Mouse (Mus musculus): ENCODE results near the gene Hmcn2.
A peak's percentile ranks its signal among the peaks of the same experiment; 100 is the strongest.

The Hmcn2 gene

DNA sequence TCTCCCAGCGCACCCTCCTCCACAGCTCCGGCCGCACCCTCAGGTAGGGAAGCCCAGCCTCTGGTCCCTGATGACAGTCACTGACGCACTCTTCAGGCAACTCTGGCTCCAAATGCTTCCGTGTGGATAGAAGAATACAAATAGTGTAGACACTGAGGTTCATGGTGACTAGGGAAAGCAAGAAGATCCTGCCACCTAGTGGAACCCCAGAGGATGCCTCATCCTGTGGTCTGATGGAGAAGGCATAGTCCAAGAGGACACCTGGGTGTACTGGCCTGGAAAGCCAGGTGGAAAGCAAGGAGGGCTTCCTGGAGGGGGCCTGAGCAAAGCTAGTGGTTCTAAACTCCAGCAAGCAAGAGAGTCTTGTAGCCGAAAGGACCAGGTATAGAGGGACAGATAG, 106.7 kb downstream of the Hmcn2 start:
- peak; percentile 11 for DNase-seq

- DNase-seq, result no peak
Measured at GRCm38 (mm10) chr2:31422576-31422975, 108.4 kb downstream of the Hmcn2 start.

DNA sequence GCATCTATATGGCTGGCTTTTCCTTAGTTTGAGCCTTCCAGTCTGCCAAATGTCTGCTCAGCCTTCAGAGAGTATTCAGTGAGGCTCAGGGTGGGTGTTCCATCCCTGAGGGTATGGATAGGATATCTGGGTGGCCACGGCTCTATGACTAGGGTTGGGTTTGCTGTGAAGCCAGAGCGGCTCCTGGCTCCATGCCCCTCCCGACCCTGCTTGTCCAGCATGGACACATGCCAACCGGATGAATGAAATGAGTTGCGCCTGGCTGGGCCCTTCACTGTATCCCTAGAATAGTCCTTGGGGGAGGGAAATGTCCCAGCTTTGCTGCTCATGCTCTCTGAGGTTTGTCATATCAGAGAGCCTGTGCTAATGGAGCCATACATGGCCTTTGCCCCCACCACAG, 117.3 kb downstream of the Hmcn2 start:
- no peak for DNase-seq

DNA sequence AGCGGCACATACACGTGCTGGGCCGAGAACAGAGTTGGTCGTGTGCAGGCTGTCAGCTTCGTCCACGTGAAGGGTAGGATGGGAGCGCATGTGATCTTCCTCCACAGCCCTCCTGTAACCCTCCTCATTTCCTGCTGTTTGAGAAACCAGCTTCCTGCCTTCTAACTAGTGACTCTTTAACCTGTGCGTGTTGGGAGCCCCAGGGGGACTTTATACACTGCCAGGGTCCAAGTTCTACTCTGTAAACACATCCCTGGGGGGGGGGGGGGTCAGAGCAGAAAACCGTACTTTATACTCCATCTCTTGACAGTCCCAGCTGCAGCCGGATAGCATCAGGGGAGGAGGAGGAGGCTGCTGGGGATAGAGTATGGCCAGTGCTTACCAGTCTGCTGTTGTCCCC, 120.5 kb downstream of the Hmcn2 start:
- no peak for DNase-seq

DNA sequence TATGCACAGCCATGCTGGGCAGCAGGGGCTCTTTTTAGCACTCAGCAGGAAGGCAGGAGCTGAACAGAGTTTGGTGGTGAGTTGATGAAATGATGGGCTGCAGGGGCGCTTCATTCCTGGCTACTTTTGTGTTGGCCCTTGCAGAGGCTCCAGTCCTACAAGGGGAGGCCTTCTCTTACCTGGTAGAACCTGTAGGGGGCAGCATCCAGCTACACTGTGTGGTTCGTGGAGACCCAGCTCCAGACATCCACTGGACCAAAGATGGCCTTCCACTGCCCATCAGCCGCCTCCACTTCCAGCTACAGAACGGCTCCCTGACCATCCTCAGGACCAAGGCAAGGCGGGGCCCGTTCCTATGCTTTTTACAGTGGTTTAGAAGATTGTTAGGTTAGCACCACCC, 121.4 kb downstream of the Hmcn2 start:
- no peak for DNase-seq

DNA sequence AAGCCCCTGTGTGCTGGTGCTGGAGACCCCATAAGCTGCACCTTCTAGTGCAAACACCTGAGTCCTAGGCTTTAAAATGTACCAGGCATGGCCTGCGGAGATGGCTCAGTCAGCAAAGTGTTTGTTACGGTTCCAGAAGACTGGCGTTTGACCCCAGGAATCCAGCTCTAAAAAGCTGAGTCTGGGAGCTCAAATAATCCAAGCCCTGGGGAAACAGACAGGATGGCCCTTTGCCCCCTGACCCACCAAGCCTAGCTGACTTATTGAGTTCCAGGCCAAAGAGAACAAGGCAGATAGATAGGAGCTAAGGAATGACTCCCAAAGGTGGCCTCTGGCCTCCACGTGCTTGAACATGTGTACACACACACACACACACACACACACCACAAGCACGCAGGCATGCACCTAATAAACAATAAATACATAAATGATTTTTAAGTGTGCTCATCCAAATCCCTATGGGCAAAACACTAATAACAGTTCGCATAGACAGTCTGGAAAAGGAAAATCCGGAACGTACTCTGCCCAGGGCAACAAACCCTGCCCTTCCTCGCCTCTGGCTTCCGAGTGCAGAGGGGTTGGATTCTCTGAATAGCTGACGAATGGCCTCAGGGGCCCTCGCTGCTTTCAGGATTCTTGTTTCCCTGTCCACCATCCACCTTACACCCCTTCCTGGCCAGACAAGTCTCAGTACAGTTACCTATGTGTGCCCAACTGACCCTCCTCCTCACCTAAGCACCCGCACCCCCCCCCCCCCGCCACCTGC, 123.4 kb downstream of the Hmcn2 start:
- DNase-seq, result no peak

DNA sequence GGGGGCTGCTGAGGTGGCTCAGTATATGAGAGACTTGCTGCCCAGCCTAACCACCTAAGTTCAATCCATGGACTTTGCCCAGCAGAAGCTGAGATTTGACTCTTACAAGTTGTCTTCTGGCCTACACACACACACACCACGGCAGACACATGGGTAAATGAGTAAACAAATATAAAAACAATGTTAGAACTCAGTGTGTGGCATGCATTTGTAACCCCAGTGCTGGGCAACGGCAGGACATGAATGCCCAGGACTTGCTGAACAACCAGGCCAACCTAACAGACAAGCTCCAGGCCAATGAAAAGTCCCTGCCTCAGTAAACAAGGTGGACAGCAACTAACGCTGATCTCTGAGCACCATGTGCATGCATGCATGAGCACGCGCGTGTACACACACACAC, 125.4 kb downstream of the Hmcn2 start:
- no peak for DNase-seq

DNA sequence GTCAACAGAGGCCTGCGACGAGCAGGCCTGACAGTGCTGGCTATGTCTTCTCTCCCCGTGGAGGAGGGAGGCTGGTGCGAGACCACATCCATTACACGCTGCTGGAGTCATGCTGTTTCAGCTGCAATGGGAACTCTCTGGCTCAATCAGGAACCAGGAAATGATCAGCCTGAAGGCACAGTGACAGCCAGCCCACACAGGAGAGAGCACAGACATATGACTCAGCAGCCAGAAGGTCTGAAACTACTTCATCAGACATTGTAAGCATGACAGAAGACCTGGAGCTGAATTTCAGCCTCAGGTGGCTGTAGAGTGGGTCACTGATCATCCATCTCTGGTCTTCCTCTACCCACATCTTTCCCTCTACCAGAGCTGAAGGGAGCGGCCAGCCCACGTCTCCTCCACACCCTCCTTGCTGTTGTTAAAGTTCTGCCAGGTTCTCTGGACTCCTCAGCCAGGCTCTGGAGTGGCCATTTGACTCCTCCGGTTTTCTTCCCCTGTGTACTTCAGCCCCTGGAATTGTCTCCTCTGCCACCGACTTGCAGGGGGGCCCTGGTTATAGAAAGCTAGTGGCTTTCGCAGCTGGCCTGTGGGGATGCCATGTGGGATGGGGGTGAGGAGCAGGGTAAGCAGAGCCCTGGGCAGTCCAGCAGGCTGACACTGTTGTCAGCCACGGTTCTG, 128.4 kb downstream of the Hmcn2 start:
- DNase-seq, result peak; percentile 76

- no peak for DNase-seq
Measured at GRCm38 (mm10) chr2:31446036-31446435, 131.8 kb downstream of the Hmcn2 start.

- DNase-seq, result no peak
Measured at GRCm38 (mm10) chr2:31446456-31446855, 132.2 kb downstream of the Hmcn2 start.

GRCm38 (mm10) chr2:31447536-31447935, 133.3 kb downstream of the Hmcn2 start:
- DNase-seq, result no peak

DNA sequence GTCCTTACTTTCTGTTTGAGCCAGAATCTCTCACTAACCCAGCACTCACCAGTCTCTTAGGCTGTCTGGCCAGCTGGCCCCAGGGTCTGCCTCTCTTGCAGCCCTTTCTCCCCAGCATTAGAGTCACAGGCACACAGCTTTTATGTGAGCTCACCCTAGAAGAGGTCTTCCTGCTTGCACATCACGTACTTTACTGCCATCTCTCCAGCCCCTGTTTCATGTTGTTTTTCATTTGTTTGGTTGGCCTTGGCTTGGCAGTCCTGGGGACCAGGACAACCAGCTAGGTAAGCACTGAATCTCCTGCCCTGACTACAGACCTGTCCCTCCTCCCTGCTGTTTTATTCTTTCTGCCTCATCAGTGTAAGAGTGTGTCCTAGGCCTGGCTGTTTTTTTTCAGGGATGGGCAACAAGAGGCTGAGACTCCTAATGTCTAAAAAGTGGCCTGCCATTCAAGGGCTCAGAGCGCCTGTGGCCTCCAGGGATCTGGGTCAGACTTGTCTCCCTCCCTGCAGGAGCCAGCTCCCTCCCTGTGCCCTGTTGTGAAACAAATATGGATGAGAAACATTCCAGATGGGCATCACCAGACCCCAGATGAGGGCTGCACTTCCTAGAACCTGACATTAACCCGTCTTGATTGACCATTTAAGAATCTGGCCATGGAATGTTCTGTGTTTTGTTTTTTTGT, 134.7 kb downstream of the Hmcn2 start:
- no peak for DNase-seq

GRCm38 (mm10) chr2:31449441-31449815, 135.2 kb downstream of the Hmcn2 start:
- DNase-seq, result peak; percentile 49

- DNase-seq, result no peak
Measured at GRCm38 (mm10) chr2:31449902-31450301, 135.7 kb downstream of the Hmcn2 start.

DNA sequence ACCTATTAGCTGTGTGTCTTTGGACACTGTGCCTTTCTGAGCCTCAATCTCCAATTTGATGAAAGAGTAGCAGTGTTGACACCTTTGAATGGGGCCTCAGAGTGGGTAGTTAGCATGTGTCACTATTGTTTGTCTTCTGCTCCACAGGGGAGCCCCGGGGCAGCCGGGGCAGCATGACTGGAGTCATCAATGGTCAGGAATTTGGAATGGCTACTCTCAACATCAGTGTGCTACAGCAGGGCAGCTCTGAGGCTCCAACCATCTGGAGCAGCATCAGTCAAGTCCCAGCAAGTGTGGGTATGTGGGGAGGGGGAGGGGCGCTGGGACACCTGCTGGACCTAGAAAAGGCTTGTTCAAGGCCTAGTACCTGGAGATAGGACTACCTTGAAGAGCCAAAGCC, 136.4 kb downstream of the Hmcn2 start:
- DNase-seq, result no peak

DNA sequence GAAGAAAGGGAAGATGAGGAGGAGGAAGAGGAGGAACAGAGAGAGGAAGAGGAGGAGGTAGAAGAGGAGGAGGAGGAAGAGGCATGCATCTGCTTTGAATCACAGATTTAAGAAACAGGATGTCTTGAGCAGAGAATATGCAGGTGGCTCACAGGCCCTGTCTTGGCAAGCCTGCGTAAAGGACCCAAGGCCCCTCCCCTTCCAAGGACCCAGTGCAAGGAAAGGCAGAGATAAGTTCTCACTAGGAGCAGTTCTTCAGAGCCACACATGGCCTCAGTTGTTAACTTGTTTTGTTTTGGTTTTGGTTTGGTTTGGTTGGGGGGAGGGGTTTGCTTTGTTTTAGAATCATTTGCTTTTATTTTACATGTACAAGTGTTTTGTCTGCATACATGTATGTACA, 137.3 kb downstream of the Hmcn2 start:
- no peak for DNase-seq

DNA sequence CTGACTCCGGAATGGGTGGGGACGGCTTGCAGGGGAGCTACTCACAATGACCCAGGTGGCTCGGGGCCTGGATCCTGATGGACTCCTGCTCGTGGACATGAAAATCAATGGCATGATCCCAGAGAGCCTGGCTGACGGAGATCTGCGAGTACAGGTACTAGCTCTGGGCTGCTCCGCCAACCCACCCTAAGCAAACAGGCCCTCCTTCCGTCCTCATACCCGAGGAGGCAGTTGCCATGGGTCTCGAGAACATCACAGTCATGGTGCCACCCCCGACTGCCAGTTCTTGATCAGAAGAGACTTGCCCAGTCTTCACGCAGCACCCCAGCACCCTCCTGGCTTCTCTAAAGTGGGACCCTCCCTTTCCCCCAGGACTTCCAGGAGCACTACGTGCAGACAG, 138.8 kb downstream of the Hmcn2 start:
- DNase-seq, result no peak

DNA sequence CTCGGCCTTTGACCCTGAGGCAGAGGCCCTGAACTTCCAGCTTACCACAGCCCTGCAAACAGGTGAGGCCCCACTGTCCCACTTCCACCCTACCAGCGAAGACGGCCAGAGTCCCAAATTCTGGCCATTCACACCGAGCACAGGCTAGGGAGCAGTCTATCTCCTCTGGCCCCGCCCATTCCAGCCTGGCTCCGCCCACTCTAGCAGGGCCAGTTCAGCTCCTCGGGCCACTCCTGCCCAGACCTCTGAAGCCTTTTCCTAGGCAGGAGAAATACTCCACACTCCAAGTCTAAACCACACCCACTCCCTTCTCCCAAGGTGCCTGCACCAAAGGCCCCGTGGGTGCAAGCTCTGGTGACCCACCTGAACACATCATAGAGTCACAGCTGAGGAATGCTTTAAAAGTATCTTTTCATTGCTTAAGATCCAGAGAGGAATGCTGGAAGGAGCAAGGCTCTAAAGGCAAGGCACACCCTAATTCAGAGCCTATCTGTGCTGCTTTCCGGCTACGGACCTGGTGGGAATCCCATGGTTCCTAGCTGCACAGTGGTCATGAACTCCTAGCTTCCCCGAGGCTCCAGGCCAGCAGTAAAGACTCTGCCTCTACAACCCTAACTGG, 139.5 kb downstream of the Hmcn2 start:
- no peak for DNase-seq

DNA sequence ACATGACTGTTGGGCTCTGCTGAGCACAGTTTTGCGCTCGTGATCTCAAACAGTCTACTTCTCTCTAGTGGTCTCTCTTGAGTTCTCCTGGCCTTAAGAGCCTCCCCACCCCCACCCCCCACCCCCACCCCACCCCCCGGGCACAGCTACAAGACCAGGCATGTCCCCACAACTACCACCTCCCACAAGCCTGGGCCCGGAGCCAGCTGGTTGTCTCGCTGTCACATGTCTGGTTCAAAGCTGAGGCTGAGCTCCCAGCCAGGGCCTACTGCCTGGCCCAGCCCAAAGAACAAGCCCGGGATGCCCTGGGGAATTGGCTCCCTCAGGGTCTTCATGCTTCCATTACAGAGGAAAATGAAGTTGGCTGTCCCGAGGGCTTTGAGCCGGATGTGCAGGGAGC, 140.1 kb downstream of the Hmcn2 start:
- DNase-seq, result no peak

GRCm38 (mm10) chr2:31455418-31455817, 141.2 kb downstream of the Hmcn2 start:
- DNase-seq, result no peak

DNA sequence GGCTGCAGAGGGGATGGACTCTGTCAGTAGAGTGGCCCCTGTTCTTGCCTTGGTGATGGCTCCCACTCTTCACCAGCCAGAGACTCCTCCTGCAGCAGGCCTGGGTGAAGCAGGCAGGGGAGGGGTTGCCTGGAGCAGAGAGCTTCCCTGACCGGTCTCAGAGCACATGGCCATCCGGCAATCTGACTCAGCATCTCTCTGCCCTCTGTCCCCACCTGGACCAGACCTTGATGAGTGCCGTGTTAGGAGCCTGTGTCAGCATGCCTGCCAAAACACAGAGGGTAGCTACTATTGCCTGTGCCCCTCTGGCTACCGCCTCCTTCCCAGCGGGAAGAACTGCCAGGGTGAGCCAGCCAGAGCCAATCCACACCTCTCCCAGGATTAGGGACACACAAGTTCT, 144.2 kb downstream of the Hmcn2 start:
- no peak for DNase-seq

DNA sequence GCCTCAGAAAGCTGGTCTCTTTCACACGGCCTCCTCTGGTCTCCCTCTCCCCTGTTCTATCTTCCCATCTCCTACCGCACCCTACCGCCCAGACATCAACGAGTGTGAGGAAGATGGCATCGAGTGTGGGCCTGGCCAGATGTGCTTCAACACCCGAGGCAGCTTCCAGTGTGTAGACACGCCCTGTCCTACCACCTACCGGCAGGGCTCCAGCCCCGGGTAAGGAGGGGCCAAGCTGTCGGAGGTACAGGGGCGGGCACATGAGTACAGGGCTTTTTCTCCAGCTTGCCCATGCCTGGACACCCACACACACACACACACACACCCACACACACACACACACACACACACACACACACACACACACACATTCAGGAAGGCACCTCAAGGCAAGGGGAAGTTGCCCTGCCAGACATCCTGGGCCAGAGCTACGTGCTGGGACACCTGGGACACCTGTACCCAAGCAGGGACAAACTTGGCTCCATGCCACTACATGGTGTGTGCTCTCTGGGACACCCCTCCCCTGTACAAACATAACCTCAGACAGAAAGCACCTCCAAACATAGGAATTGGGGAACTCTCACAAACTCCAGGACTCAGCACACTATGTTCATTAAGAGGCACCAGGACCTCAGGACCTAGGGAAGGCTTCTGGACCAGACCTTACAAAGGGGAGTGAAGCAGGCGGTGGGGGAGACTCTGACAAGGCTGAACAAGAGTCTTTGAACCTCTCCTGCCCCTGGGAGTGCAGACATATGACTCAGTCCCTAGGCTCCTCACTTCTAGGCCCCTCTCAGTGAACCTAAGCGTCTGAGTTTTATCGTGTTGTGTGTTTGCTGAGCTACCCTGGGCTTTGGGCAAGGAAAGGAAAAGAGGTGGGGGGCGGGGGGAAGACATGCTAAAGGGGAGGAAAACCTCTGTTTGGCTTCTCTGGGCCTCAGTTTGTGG, 145.0 kb downstream of the Hmcn2 start:
- no peak for DNase-seq
